Mouse (Mus musculus): ENCODE data around the gene Dnmt1.

The Dnmt1 gene

GRCm38 (mm10) chr9:20943911-20944310 is 15.8 kb downstream of the Dnmt1 start:
- no peak for DNase-seq (ENCODE audit: low read depth in 2 of 2, low spot score in 2 of 2)

DNA sequence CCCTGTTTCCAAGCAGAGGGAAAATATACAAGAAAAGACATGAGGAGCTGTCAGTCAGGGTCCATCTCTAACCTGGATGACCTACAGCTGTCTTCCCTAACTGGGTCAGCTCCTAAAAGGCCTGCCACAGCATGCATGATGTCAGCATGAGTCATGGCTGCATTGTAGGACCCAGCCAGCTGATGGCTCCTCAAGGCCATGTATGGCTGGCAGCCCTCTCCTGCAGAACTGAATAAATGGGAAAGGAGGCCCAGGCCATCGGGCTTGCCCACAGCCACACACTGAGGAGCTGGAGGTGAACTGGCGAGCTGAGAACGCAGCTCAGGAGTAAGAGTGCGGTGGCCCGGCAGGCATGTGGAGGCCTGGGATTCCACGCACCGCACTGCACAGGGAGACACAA is 16.3 kb downstream of the Dnmt1 start:
- DNase-seq (ENCODE audit: low read depth in 2 of 2, low spot score in 2 of 2), result no peak

GRCm38 (mm10) chr9:20923258-20923657 is 36.4 kb downstream of the Dnmt1 start:
- no peak for DNase-seq (ENCODE audit: low read depth in 2 of 2, low spot score in 2 of 2)

- peak; percentile 18 to 44 for DNase-seq (ENCODE audit: low read depth in 2 of 2, low spot score in 2 of 2)
Observed at GRCm38 (mm10) chr9:20916160-20916559, 43.5 kb downstream of the Dnmt1 start.

- DNase-seq (ENCODE audit: low read depth in 2 of 2, low spot score in 2 of 2), result no peak
Observed at GRCm38 (mm10) chr9:20909948-20910347, 49.7 kb downstream of the Dnmt1 start.

GRCm38 (mm10) chr9:20902174-20902491 is 57.6 kb downstream of the Dnmt1 start:
- no peak for DNase-seq (ENCODE audit: low read depth in 2 of 2, low spot score in 2 of 2)

DNA sequence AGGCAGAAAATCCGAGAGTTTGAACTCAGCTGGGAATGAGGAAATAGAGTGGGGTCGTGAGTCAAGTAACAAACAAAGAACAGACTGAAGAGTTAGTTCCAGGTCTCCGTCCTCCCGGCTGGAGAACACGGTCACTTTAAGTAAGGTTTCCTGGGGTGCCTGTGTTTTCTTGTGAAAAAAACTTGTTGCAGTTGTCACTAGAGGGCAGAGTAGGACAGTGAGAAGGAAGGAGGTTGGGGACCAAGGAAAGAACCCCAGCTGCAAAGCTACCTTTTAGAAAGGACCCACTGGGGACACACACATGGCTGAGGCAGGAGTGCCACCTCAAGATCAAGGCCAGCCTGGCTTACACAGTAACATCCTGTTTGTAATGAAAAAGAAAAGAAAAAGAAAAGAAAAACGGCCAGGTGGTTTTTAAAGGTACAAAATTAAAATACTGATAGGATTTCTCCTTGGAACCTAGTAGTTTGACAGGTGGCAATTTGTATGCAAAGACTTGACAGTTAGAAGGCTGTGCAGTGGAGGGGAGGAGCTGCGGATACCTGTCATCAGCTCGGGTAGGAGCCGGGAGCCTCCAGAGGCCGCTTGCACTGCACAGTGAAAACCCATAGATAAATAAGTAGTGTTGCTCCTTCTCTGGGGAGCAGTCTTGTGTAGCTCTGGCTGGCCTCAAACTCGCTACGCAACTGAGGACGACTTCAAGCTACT is 58.1 kb downstream of the Dnmt1 start:
- peak; percentile 53 to 61 for DNase-seq (ENCODE audit: low read depth in 2 of 2, low spot score in 2 of 2)

DNA sequence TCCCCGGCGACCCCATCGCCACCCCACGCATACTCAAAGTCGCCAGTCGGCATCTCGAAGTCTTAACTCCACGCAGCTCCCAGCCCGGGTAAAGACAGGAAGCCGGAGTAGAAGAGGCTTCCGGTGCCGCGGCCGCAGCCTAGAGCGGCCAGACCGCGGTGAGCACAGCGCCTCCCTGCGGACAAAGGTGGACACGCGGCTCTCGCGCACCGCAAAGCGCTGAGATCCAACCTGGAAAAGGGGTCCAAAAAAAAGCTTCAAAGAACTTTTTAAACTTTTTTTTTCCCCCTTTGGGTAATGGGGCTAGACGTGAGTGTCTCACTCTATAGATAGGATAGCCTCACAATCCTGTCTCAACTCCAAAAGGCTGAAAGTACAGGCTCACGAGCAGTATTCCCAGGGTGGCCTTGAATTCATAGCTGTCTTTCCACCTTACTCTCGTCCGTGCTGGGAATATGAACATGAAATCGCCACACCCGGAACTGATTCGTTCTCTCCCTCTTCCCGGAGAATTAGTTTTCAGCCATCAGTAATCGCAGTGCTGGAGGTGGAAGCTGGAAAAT is 61.1 kb downstream of the Dnmt1 start, which contains the start of gene Eif3g:
Gene Eif3g (minus strand): TSS at position 113 of the 563 bp plus-strand sequence.
- peak; percentile 82 to 86 for DNase-seq (ENCODE audit: low read depth in 2 of 2, low spot score in 2 of 2)

GRCm38 (mm10) chr9:20897736-20898510 is 61.8 kb downstream of the Dnmt1 start:
- DNase-seq (ENCODE audit: low read depth in 2 of 2, low spot score in 2 of 2), result peak in 1 of 2 experiments; percentile 15

DNA sequence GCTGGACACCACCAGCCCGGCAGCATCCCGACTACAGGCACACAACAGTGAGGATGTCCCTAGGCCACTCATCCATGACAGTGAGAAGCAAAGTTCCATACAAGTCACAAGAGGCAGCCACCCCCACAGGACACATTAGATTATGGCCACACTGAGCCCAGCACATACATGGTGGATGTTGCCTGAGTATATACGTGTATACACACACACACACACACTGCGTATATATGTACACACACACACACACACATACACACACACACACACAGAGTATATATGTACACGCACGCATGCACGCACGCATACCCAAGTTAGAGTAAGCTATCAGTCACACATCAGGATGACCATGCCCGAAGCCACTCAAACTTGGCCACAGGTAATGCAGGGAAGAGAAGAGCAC is 64.3 kb downstream of the Dnmt1 start:
- no peak for DNase-seq (ENCODE audit: low read depth in 2 of 2, low spot score in 2 of 2)

GRCm38 (mm10) chr9:20894629-20895028 is 65.1 kb downstream of the Dnmt1 start:
- no peak for DNase-seq (ENCODE audit: low read depth in 2 of 2, low spot score in 2 of 2)

DNA sequence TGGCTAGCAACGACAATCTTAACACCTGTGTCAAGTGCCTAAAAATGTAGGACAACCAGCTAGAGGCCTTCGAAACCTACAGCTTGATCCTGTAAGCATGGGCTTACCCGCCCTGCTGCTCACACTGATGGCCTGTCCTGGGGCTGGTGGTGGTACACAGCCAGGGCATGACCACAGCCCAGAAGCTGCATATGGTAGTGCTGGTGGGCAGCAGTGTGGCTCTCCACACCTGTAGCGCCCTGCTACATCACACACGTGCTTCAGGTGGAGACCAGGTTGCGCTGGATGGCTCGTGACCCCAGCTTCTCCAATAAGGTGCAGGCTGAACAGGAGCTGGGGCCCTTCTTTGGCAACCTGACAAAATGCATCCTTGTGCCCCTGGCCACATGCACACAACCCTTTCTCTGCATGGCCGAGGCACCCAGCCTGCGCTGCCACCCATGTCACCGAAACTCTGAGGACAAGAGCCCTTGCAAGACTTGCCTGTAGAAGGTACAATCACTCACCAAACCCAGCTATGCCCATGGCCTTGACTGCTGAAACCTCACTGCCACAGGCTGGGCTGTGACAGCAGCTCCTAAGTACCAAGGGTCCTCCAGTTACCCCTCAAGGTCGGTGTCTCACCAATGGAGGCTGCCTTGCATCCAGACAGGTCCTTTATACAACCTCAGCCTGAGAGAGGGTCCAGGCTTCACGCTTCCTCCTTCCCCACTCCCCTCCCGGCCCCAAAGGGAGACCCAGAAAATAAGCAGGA is 65.9 kb downstream of the Dnmt1 start:
- no peak for DNase-seq (ENCODE audit: low read depth in 2 of 2, low spot score in 2 of 2)

- DNase-seq (ENCODE audit: low read depth in 2 of 2, low spot score in 2 of 2), result no peak
Observed at GRCm38 (mm10) chr9:20893069-20893468, 66.6 kb downstream of the Dnmt1 start.

GRCm38 (mm10) chr9:20892104-20892653 is 67.5 kb downstream of the Dnmt1 start:
- DNase-seq (ENCODE audit: low read depth in 2 of 2, low spot score in 2 of 2), result no peak

- no peak for DNase-seq (ENCODE audit: low read depth in 2 of 2, low spot score in 2 of 2)
Observed at GRCm38 (mm10) chr9:20891339-20892103, 68.2 kb downstream of the Dnmt1 start.

DNA sequence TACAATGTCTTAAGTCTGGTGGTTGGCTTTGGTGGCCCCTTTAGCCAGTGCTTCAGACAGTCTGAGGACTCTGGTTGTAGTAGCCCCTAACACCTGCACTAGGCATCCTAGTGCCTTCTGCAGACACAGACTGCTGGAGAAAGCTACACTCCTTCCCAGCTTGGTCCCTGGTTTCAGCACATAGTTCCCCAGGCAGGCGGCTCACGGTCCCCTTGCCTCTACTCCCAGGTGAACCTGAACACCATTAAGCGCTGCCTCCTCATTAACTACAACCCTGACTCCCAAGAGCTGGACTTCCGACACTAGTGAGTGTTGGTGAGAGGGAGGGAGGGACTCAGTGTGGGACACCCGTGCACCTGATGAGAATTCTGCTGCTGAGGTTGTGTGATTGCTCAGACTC is 69.3 kb downstream of the Dnmt1 start:
- DNase-seq (ENCODE audit: low read depth in 2 of 2, low spot score in 2 of 2), result no peak

GRCm38 (mm10) chr9:20889185-20890141 is 70.2 kb downstream of the Dnmt1 start:
- DNase-seq (ENCODE audit: low read depth in 2 of 2, low spot score in 2 of 2), result no peak

DNA sequence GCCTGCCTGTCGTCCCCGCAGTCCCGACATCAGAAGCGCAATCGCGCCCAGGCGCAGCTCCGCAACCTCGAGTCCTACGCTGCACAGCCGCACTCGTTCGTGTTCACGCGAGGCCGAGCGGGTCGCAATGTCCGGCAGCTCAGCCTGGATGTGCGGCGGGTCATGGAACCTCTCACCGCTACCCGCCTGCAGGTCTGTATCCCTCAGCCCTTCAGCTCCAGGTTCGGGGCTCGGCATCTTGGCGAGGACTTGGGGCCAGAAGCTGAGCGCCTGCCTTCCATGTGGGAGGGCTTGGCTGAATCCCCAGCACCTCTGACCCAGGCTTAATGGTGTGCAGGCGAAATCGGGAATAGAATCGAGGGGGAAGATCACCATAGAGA is 71.3 kb downstream of the Dnmt1 start:
- no peak for DNase-seq (ENCODE audit: low read depth in 2 of 2, low spot score in 2 of 2)

GRCm38 (mm10) chr9:20887704-20888385 is 71.8 kb downstream of the Dnmt1 start, which contains the start of gene Ppan:
Ppan (plus strand) TSS chr9:20888175.
- DNase-seq (ENCODE audit: low read depth in 2 of 2, low spot score in 2 of 2), result peak; percentile 86 to 88

Measured in CD8-positive naive resting alpha-beta T cell, adult 2 months (primary cell).